Mouse (Mus musculus) embryonic facial prominence, embryonic 12.5 days (tissue): ENCODE data around the gene Mlh3. TPM values are rescaled to one million over a fixed set of nuclear protein-coding genes. Genes with fewer than 3 reads are reported as not detected.
A peak's percentile ranks its signal among the peaks of the same experiment; 100 is the strongest.

Source experiments
- ATAC-seq: fragments of 200-750 bp; cut with Nextera tagmentation; 2 replicates; pipeline ENCODE4 v1.8.0; 2017; ENCODE audit not compliant: insufficient number of reproducible peaks, insufficient read depth, low FRiP score, low TSS enrichment
- H3K27ac ChIP-seq: fragments of 300-500 bp; sonication (generic); 2 replicates; pipeline ENCODE4 v1.5.1; 2016; ENCODE audit warnings: mild to moderate bottlenecking
- H3K27me3 ChIP-seq: fragments of 300-500 bp; sonication (generic); 2 replicates; pipeline ENCODE4 v1.6.1; 2016; ENCODE audit warnings: mild to moderate bottlenecking, moderate library complexity
- H3K36me3 ChIP-seq: fragments of 300-500 bp; sonication (generic); 2 replicates; pipeline ENCODE4 v1.6.1; 2016; ENCODE audit warnings: mild to moderate bottlenecking
- H3K4me1 ChIP-seq: fragments of 300-500 bp; sonication (generic); 2 replicates; pipeline ENCODE4 v1.6.1; 2016
- H3K4me2 ChIP-seq: fragments of 300-500 bp; sonication (generic); replicated peaks from 2 replicates; pipeline ENCODE4 v1.6.1; 2016; ENCODE audit warnings: mild to moderate bottlenecking, moderate library complexity
- H3K4me3 ChIP-seq: fragments of 300-500 bp; sonication (generic); 2 replicates; pipeline ENCODE4 v1.5.1; 2016; ENCODE audit warnings: mild to moderate bottlenecking
- H3K9ac ChIP-seq: fragments of 300-500 bp; sonication (generic); 2 replicates; pipeline ENCODE4 v1.6.1; 2016; ENCODE audit warnings: mild to moderate bottlenecking, moderate library complexity
- H3K9me3 ChIP-seq: fragments of 300-500 bp; sonication (generic); 2 replicates; pipeline ENCODE4 v1.6.1; 2016; ENCODE audit warnings: mild to moderate bottlenecking, moderate library complexity
- WGBS: fragments of 180-500 bp; shearing (Covaris S2); methylation state at CpG from one replicate; pipeline ENCODE4 v1.1.7; 2016; 5-methylcytosine and 5-hydroxymethylcytosine counted together
- polyA plus RNA-seq: library from polyadenylated mRNA; unstranded; fragments of >200 nt; fragmentation: Nextera tagmentation; extraction: Ambion mirVana; gene quantifications from 2 replicates; pipeline ENCODE4 v1.2.1, GENCODE M21; 2016

The Mlh3 gene
- polyA plus RNA-seq, 1 experiment from 2014 or later = 11.0 TPM

DNA sequence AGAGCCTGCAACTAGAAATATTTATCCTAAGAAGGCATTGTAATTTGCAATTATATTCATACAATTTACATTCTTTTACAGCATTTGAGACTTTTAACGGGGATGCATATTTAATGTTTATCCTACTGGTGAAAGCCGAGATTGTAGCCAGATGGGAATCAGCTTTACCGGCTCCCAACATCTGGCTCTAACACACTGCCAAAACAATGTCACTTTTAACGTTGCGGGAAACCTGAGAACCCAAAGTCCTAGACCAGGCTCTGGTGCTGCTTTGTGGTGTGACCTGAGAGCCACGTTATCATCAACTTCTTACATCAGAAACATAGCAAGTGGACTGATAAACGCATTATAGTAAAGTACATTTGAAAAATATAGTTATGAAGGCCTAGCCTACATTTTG is 5.5 kb downstream of the Mlh3 start:
- no peaks in the 10 kb centered on the region for H3K36me3 ChIP-seq
- WGBS = 17% methylated on average over 7 of the region's 7 CpGs
- H3K27me3 ChIP-seq = no peaks in the 10 kb centered on the region
- peaks cover 29% of the 10 kb centered on the region for H3K4me1 ChIP-seq
- ATAC-seq = no peak
- H3K27ac ChIP-seq = peak overlapping the region; percentile 73
- no peaks in the 10 kb centered on the region for H3K9me3 ChIP-seq
- no peak overlapping the region for H3K9ac ChIP-seq
- no peak overlapping the region for H3K4me2 ChIP-seq
- H3K4me3 ChIP-seq = no peak overlapping the region

DNA sequence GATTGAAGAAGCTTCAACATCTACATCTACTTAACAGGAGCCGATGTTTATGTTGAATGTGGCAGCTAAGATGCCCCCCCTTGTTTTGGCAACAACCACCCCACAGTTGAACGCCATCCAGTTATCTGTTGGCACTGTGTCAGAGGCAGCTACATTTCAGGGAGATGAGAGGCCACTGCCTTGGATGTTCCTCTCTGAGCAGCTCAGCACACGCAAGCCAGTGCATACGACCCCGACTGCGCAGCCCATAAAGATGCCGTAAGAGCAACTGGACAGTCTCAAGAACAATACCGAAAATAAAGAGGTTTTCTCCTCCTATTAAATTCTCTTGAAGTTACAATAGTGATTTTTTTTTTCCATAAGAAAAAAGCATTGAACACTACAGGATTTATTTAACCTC is 5.9 kb downstream of the Mlh3 start:
- no peak overlapping the region for H3K4me3 ChIP-seq
- H3K27ac ChIP-seq = peak overlapping the region; percentile 78
- peaks cover 27% of the 10 kb centered on the region for H3K4me1 ChIP-seq
- H3K9ac ChIP-seq = no peak overlapping the region
- H3K36me3 ChIP-seq = no peaks in the 10 kb centered on the region
- no peaks in the 10 kb centered on the region for H3K27me3 ChIP-seq
- H3K9me3 ChIP-seq = no peaks in the 10 kb centered on the region
- ATAC-seq = no peak
- WGBS = 50% methylated on average over 8 of the region's 8 CpGs
- H3K4me2 ChIP-seq = no peak overlapping the region

DNA sequence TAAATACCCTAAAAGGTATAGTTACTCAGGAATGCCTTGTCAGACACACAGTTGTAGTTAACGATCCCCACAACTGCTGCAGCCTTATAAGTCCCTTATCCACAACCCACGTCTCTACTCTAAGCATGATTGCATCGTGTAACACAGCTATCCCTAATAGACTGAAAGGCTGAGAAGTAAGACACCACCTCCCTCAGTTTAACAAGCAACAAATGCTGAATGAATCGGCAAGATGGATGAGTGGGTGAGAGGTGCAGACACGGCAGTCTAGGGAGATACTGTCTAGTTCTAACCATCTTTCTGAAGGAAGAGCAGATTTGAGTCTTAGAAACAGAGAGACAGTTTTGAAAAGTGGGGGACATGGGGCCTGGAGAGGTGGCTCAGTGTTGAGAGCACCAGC is 7.2 kb downstream of the Mlh3 start:
- no peak overlapping the region for H3K4me2 ChIP-seq
- peaks cover 27% of the 10 kb centered on the region for H3K4me1 ChIP-seq
- no peaks in the 10 kb centered on the region for H3K27me3 ChIP-seq
- no peak overlapping the region for H3K9ac ChIP-seq
- ATAC-seq = no peak
- H3K9me3 ChIP-seq = no peaks in the 10 kb centered on the region
- 76% methylated on average over 5 of the region's 5 CpGs for WGBS
- H3K4me3 ChIP-seq = no peak overlapping the region
- H3K27ac ChIP-seq = peak overlapping the region; percentile 76
- H3K36me3 ChIP-seq = no peaks in the 10 kb centered on the region; the same call in 1 of the 2 replicates

DNA sequence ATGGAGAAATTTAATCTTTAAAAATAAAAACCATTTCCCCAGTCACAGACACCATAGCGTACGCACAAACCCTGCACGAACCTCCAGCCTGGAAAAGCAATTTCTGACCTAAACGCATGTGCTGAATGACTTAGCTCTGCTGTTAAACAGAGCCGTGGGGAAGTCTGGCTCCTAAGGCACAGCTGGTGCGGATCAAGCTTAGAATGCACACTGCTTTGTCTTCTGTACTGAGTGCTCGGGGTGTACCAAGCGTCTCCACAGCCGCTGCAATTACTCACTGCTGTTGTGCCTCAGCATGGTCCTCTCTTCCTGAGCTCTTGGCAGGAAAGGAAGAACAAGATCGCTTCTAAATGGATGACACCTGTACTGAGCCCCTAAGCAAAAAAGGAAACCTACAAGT is 7.9 kb downstream of the Mlh3 start:
- Histone ChIP-seq H3K27ac (peak overlapping the region; percentile 76), H3K27me3 (no peaks in the 10 kb centered on the region), H3K4me3 (no peak overlapping the region), H3K36me3 (no peaks in the 10 kb centered on the region; the same call in 1 of the 2 replicates), H3K4me1 (peaks cover 27% of the 10 kb centered on the region), H3K4me2 (no peak overlapping the region), H3K9ac (no peak overlapping the region), H3K9me3 (no peaks in the 10 kb centered on the region)
- ATAC-seq = peak; percentile 88
- 20% methylated on average over 10 of the region's 10 CpGs for WGBS

DNA sequence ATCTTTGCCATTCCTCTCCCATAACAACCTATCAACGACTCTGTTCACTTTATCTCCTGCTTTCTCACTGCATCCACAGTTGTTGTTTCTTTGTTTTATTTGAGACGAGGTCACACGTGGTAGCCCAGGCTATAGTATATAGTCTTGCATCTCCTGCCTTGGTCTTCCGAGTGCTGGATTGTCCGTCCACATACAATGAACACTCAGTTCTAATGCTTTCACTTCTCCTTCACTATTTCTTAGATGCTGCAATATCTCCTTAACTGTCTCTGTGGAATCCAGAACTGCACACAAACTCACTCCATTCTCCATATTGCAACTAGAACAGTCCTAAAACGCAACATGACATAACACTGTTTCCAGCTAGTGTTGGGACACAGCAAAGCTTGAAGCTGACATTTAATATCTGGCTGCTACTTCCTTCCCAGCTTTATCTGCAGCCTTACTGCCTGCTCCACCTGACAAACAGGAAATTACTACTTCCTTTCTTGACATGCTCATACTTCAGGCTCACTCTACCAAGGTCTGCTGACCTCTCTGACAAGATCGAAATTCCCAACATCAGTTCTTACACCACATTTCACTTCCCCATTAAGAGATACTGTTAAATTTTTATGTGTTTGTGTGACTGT is 13.3 kb downstream of the Mlh3 start:
- Histone ChIP-seq H3K36me3 (no peaks in the 10 kb centered on the region; the same call in 1 of the 2 replicates), H3K9ac (no peak overlapping the region), H3K4me2 (no peak overlapping the region), H3K4me3 (no peak overlapping the region), H3K9me3 (no peaks in the 10 kb centered on the region), H3K27ac (0 out of 2 replicates have a peak overlapping the region, but pooled peaks have one; percentile 18), H3K4me1 (peaks cover 18% of the 10 kb centered on the region), H3K27me3 (no peaks in the 10 kb centered on the region)
- WGBS = 79% methylated on average over 7 of the region's 7 CpGs
- no peak for ATAC-seq

DNA sequence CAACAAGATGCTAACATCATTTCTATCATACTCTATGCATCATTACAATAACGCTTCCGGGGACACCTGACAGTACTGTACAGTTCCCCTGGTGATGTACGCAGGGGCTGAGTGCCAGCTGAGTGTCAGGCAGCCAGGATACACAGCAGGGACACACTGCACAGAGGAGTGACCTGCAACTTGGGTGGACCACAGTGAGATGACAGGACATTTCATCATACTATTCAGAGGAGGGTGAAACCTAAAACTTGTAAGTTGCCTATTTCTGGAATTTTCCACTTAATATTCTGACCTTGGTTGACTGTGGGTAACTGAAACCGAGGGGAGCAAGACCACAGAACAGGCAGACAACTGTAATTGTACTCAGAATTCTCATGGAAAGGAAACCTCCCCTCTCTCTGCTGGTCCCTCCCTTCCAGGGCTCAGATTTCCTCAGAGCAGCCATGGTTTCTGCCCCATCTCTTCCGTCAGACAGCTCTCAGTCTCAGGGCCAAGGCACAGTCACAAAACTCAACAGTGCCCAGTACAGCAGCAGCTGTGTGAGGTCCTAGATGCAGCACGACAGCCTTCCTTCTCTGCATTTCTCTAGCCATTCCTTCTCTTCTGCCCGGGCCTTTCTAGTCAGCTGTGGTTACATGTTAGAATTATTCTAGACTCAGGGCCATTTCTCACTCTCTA is 14.2 kb downstream of the Mlh3 start:
- H3K4me1 ChIP-seq = peaks cover 15% of the 10 kb centered on the region
- H3K27me3 ChIP-seq = no peaks in the 10 kb centered on the region
- H3K9ac ChIP-seq = no peak overlapping the region
- H3K36me3 ChIP-seq = no peaks in the 10 kb centered on the region; the same call in 1 of the 2 replicates
- peak overlapping the region; percentile 78 for H3K27ac ChIP-seq
- peak overlapping the region; percentile 11; the same call in 1 of the 2 replicates for H3K4me2 ChIP-seq
- ATAC-seq = 0 out of 2 replicates have a peak, but pooled peaks have one; percentile 22
- 53% methylated on average over 7 of the region's 7 CpGs for WGBS
- no peak overlapping the region for H3K4me3 ChIP-seq
- H3K9me3 ChIP-seq = no peaks in the 10 kb centered on the region

DNA sequence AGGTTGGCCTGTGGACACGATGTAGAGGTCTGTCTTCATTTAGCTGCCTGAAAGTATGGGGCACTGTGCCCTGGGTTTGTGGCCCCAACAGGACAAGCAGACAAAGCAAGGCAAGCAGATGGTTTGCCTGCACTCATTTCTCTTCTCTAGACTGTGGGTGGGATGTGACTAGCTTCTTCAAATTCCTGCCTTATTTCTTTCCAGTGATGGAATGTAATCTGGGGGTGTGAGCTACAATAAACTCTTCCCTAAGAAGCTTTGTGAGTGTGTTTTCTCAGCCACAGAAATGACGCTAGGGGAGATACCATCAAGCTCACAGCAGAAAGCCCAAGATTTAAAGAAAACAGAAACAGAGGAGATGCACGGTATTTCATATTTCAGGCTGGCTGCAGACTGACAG is 18.3 kb downstream of the Mlh3 start:
- Histone ChIP-seq H3K4me3 (no peak overlapping the region), H3K4me2 (no peak overlapping the region), H3K4me1 (peaks cover 12% of the 10 kb centered on the region), H3K27ac (no peak overlapping the region), H3K36me3 (peaks cover 10% of the 10 kb centered on the region; the same call in 1 of the 2 replicates), H3K9me3 (no peaks in the 10 kb centered on the region), H3K27me3 (no peaks in the 10 kb centered on the region), H3K9ac (no peak overlapping the region)
- 83% methylated on average over 3 of the region's 3 CpGs for WGBS
- ATAC-seq = no peak

DNA sequence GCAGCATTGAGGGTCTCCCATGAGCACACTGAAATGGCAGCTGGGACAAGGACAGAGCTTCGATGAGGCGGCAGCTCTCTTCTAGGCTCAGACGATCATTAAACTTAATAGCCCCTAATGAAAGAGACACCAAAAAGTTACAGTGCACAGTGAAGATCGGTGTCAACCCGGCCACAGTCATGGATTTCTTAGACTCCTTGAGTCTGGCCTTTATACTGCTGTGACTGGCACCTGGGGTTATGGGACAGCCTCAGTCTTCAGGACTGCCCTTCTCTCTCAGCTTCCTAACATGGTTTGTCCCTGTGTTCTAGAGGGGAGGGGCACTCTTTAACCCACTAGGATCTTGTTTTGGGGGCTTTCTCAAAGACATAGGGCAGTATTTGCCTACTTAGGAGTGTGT is 32.8 kb downstream of the Mlh3 start:
- 0 out of 2 replicates have a peak, but pooled peaks cover 2% of the 10 kb centered on the region for H3K36me3 ChIP-seq
- no peak overlapping the region for H3K9ac ChIP-seq
- H3K4me2 ChIP-seq = no peak overlapping the region
- no peak for ATAC-seq
- H3K27ac ChIP-seq = no peak overlapping the region
- 0 out of 2 replicates have a peak, but pooled peaks cover 14% of the 10 kb centered on the region for H3K4me1 ChIP-seq
- no peaks in the 10 kb centered on the region for H3K9me3 ChIP-seq
- no peak overlapping the region for H3K4me3 ChIP-seq
- WGBS = 81% methylated on average over 5 of the region's 5 CpGs
- no peaks in the 10 kb centered on the region for H3K27me3 ChIP-seq

DNA sequence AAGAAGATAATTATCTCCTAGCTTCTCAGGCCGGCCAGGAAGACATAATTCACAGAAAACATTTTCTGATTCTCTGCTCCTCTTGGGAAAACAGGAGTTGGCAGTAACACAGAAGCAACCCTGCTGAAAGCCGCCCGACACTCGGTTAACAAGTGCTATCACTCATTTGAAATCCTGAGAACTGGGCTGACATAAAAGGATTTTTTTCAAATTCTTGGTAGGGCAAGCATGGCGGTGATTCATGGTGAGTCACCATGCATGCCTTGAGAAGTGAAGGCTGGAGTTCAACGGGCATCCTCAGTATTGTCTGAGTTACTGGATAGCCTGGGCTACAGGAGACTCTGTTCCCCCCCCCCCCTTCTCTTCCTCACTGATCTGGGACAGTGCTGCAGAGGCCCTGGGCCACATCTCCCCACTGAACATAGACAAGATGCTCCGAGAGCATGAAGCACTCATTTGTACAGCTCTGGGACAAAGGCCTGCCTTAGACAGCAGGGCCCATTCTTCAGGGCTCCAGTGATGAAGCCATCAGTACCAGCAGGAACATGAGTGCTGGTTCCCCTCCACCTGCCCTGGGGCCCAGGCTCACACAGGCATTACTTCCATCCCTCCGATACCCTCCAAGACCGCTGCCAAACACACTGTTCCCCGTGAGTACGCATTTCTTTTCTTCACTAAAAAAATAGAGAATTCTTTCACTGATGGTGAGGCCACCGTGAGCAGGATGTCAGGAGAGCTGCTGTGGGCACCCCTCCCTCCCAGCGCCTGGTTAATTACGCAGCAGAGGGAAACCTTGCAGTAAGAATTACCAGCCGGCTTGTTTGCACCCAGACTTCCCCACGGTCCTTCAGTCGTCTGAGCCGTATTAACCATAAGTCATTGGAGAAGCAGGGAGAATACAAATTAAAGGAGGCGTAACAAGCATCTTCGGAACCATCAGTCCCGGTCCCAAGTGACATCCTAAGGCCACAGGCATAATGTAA is 36.7 kb downstream of the Mlh3 start:
- H3K4me3 ChIP-seq = no peak overlapping the region
- H3K9ac ChIP-seq = no peak overlapping the region
- peaks cover 20% of the 10 kb centered on the region; the same call in 1 of the 2 replicates for H3K4me1 ChIP-seq
- no peaks in the 10 kb centered on the region for H3K9me3 ChIP-seq
- ATAC-seq = no peak
- H3K27me3 ChIP-seq = no peaks in the 10 kb centered on the region
- WGBS = 66% methylated on average over 21 of the region's 21 CpGs
- H3K27ac ChIP-seq = no peak overlapping the region
- H3K4me2 ChIP-seq = no peak overlapping the region
- no peaks in the 10 kb centered on the region for H3K36me3 ChIP-seq

DNA sequence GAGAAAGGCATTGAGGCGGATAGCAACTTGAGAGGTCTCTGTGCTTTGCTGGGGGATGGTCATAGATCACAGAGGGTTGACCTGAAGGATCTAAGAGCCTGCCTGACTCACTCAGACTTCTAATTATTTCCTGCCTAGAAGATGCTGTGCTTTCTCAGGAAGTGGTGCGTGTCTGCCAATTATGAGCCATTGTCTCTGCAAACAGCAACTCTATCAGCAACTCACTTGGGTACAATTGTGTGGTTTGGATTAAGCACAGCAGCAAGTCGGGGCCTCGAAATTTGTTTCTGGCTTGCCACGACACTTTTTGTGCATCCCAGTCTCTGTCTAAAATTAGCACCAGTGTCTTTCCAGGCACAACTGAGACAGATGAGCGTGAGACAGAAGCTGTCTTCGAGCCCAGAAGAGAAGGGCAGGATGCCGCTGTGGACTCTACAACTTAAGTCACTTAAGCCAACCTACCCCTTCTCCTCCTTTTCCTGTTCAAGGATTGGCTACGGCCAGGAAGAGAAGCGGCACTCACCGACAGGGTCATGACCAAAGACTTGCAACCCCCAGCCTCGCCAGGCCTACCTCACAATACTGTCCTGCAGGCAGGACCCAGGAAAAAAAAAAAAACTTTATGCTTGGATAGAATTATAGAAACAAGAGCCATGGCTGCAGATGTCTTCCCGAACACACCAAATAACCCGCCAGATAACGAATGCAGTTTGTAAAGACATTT is 42.4 kb downstream of the Mlh3 start:
- Histone ChIP-seq H3K27ac (peak overlapping the region; percentile 64; the same call in 1 of the 2 replicates), H3K4me3 (no peak overlapping the region), H3K4me1 (peaks cover 28% of the 10 kb centered on the region), H3K36me3 (peaks cover 39% of the 10 kb centered on the region), H3K9me3 (no peaks in the 10 kb centered on the region), H3K4me2 (no peak overlapping the region), H3K9ac (no peak overlapping the region), H3K27me3 (no peaks in the 10 kb centered on the region)
- WGBS = 51% methylated on average over 15 of the region's 15 CpGs
- ATAC-seq = no peak

DNA sequence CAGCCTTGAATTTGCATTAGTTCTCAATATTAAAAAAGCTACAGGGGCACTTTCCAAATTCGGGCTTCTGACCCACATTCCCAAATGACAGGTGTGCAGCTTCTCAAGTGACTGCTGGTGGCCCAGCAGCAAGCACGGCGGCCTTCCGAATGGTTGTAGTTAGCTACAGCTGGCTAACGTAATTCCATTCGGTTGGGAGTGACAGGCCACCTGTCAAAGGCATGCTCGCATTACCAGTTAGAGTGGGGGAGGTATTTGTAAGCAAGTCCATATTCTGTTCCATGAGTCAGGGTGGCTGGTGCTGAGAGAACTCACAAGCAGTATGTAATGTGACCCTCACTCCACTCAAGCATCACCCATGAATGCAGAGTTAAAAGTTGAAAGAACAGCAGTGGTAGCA is 43.2 kb downstream of the Mlh3 start:
- Histone ChIP-seq H3K27ac (peak overlapping the region; percentile 64; the same call in 1 of the 2 replicates), H3K9me3 (no peaks in the 10 kb centered on the region), H3K4me2 (no peak overlapping the region), H3K4me3 (no peak overlapping the region), H3K9ac (no peak overlapping the region), H3K4me1 (peaks cover 28% of the 10 kb centered on the region), H3K36me3 (peaks cover 47% of the 10 kb centered on the region), H3K27me3 (no peaks in the 10 kb centered on the region)
- WGBS = 26% methylated on average over 7 of the region's 7 CpGs
- ATAC-seq = peak; percentile 75; the same call in 1 of the 2 replicates
